Mouse (Mus musculus): Measurements from ENCODE around the gene Neurl1a. TPM values are rescaled to one million over a fixed set of nuclear protein-coding genes. Genes with fewer than 3 reads are reported as not detected.

Neurl1a gene
- total RNA-seq, 1 experiment = 10.2 TPM

- TF ChIP-seq ZNF384 (IDR thresholded peaks at IDR 0.05; ENCODE audit: low read depth, low read length) (no peak), MAFK (IDR thresholded peaks at IDR 0.05; ENCODE audit: insufficient read depth, low read depth, low read length) (no peak), HCFC1 (IDR thresholded peaks at IDR 0.05; ENCODE audit: borderline replicate concordance, insufficient read depth, low read length) (no peak), ZC3H11A (IDR thresholded peaks at IDR 0.05; ENCODE audit: borderline replicate concordance, low read depth, low read length) (no peak), CHD2 (IDR thresholded peaks at IDR 0.05; ENCODE audit: low read depth, low read length) (no peak)
Measured at GRCm38 (mm10) chr19:47192158-47192557, 13.5 kb downstream of the Neurl1a start.

GRCm38 (mm10) chr19:47198671-47199350 lies 20.2 kb downstream of the Neurl1a start:
- TF ChIP-seq MAFK (IDR thresholded peaks at IDR 0.05; ENCODE audit: insufficient read depth, low read depth, low read length) = no peak
- TF ChIP-seq ZNF384 (IDR thresholded peaks at IDR 0.05; ENCODE audit: low read depth, low read length) = no peak
- TF ChIP-seq HCFC1 (IDR thresholded peaks at IDR 0.05; ENCODE audit: borderline replicate concordance, insufficient read depth, low read length) = no peak
- in situ Hi-C loops (cut with MboI; ENCODE audit: low sequenced_read_pairs in 2 of 2, unreplicated experiment in 2 of 2) = no loop called here

More at GRCm38 (mm10) chr19:47192158-47192557, 13.5 kb downstream of the Neurl1a start:
- Histone ChIP-seq H3K4me1 (ENCODE audit: control insufficient read depth in 2 of 2, insufficient read depth in 2 of 2, low read length in 2 of 2, poor library complexity in 1 of 2) (peaks cover 8 to 22% of the 10 kb centered on the region in 2 experiments; a peak in 3 of 4 replicates), H3K27ac (ENCODE audit: insufficient read depth, low read depth, low read length, poor library complexity, severe bottlenecking) (no peak overlapping the region; the same call in 1 of the 2 replicates), H3K9me3 (ENCODE audit: control insufficient read depth, insufficient read depth, low read depth, low read length) (no peaks in the 10 kb centered on the region), H3K36me3 (ENCODE audit: control insufficient read depth, insufficient read depth, low read length, poor library complexity, severe bottlenecking) (no peaks in the 10 kb centered on the region), H3K4me3 (ENCODE audit: insufficient read depth in 1 of 2, low read depth in 1 of 2, low read length in 2 of 2, poor library complexity in 1 of 2, severe bottlenecking in 1 of 2) (no peak overlapping the region), H3K9ac (ENCODE audit: insufficient read depth, low read depth, low read length, poor library complexity, severe bottlenecking) (no peak overlapping the region)
- in situ Hi-C loops (cut with MboI; ENCODE audit: low sequenced_read_pairs in 2 of 2, unreplicated experiment in 2 of 2) = no loop called here
- no peak for DNase-seq (ENCODE audit: low read depth, low spot score)

GRCm38 (mm10) chr19:47201972-47202371 lies 23.4 kb downstream of the Neurl1a start:
- no peak for DNase-seq (ENCODE audit: low read depth, low spot score)
- no peaks in the 10 kb centered on the region for H3K9me3 ChIP-seq (ENCODE audit: control insufficient read depth, insufficient read depth, low read depth, low read length)
- peak overlapping the region; percentile 70; the same call in 1 of the 2 replicates for H3K9ac ChIP-seq (ENCODE audit: insufficient read depth, low read depth, low read length, poor library complexity, severe bottlenecking)
- no peaks in the 10 kb centered on the region for H3K36me3 ChIP-seq (ENCODE audit: control insufficient read depth, insufficient read depth, low read length, poor library complexity, severe bottlenecking)
- peak overlapping the region; percentile 47 to 52 for H3K4me3 ChIP-seq (ENCODE audit: insufficient read depth in 1 of 2, low read depth in 1 of 2, low read length in 2 of 2, poor library complexity in 1 of 2, severe bottlenecking in 1 of 2)
- peaks cover 12 to 33% of the 10 kb centered on the region in 2 experiments for H3K4me1 ChIP-seq (ENCODE audit: control insufficient read depth in 2 of 2, insufficient read depth in 2 of 2, low read length in 2 of 2, poor library complexity in 1 of 2)
- TF ChIP-seq HCFC1 (IDR thresholded peaks at IDR 0.05; ENCODE audit: borderline replicate concordance, insufficient read depth, low read length) (no peak), ZC3H11A (IDR thresholded peaks at IDR 0.05; ENCODE audit: borderline replicate concordance, low read depth, low read length) (no peak), CHD2 (IDR thresholded peaks at IDR 0.05; ENCODE audit: low read depth, low read length) (no peak), ZNF384 (IDR thresholded peaks at IDR 0.05; ENCODE audit: low read depth, low read length) (no peak), MAFK (IDR thresholded peaks at IDR 0.05; ENCODE audit: insufficient read depth, low read depth, low read length) (no peak)
- in situ Hi-C loops (cut with MboI; ENCODE audit: low sequenced_read_pairs in 2 of 2, unreplicated experiment in 2 of 2) = no loop called here
- H3K27ac ChIP-seq (ENCODE audit: insufficient read depth, low read depth, low read length, poor library complexity, severe bottlenecking) = peak overlapping the region; percentile 40; the same call in 1 of the 2 replicates

More at GRCm38 (mm10) chr19:47198671-47199350, 20.2 kb downstream of the Neurl1a start:
- H3K9me3 ChIP-seq (ENCODE audit: control insufficient read depth, insufficient read depth, low read depth, low read length) = no peaks in the 10 kb centered on the region
- no peak overlapping the region for H3K9ac ChIP-seq (ENCODE audit: insufficient read depth, low read depth, low read length, poor library complexity, severe bottlenecking)
- no peak for DNase-seq (ENCODE audit: low read depth, low spot score)
- no peaks in the 10 kb centered on the region for H3K36me3 ChIP-seq (ENCODE audit: control insufficient read depth, insufficient read depth, low read length, poor library complexity, severe bottlenecking)
- no peak overlapping the region for H3K27ac ChIP-seq (ENCODE audit: insufficient read depth, low read depth, low read length, poor library complexity, severe bottlenecking)
- no peak overlapping the region for H3K4me3 ChIP-seq (ENCODE audit: insufficient read depth in 1 of 2, low read depth in 1 of 2, low read length in 2 of 2, poor library complexity in 1 of 2, severe bottlenecking in 1 of 2)
- H3K4me1 ChIP-seq (ENCODE audit: control insufficient read depth in 2 of 2, insufficient read depth in 2 of 2, low read length in 2 of 2, poor library complexity in 1 of 2) = peaks cover 12 to 45% of the 10 kb centered on the region in 2 experiments

GRCm38 (mm10) chr19:47202429-47202828 lies 23.8 kb downstream of the Neurl1a start:
- peak overlapping the region; percentile 47 to 52 for H3K4me3 ChIP-seq (ENCODE audit: insufficient read depth in 1 of 2, low read depth in 1 of 2, low read length in 2 of 2, poor library complexity in 1 of 2, severe bottlenecking in 1 of 2)
- H3K27ac ChIP-seq (ENCODE audit: insufficient read depth, low read depth, low read length, poor library complexity, severe bottlenecking) = no peak overlapping the region
- no peak for DNase-seq (ENCODE audit: low read depth, low spot score)
- in situ Hi-C loops (cut with MboI; ENCODE audit: low sequenced_read_pairs in 2 of 2, unreplicated experiment in 2 of 2) = no loop called here
- no peak for TF ChIP-seq MAFK (IDR thresholded peaks at IDR 0.05; ENCODE audit: insufficient read depth, low read depth, low read length)
- TF ChIP-seq ZC3H11A (IDR thresholded peaks at IDR 0.05; ENCODE audit: borderline replicate concordance, low read depth, low read length) = no peak
- no peak for TF ChIP-seq ZNF384 (IDR thresholded peaks at IDR 0.05; ENCODE audit: low read depth, low read length)
- TF ChIP-seq HCFC1 (IDR thresholded peaks at IDR 0.05; ENCODE audit: borderline replicate concordance, insufficient read depth, low read length) = no peak
- no peak for TF ChIP-seq CHD2 (IDR thresholded peaks at IDR 0.05; ENCODE audit: low read depth, low read length)
- peaks cover 7 to 29% of the 10 kb centered on the region in 2 experiments for H3K4me1 ChIP-seq (ENCODE audit: control insufficient read depth in 2 of 2, insufficient read depth in 2 of 2, low read length in 2 of 2, poor library complexity in 1 of 2)
- H3K36me3 ChIP-seq (ENCODE audit: control insufficient read depth, insufficient read depth, low read length, poor library complexity, severe bottlenecking) = no peaks in the 10 kb centered on the region
- H3K9ac ChIP-seq (ENCODE audit: insufficient read depth, low read depth, low read length, poor library complexity, severe bottlenecking) = peak overlapping the region; percentile 70; the same call in 1 of the 2 replicates
- no peaks in the 10 kb centered on the region for H3K9me3 ChIP-seq (ENCODE audit: control insufficient read depth, insufficient read depth, low read depth, low read length)
